Mouse (Mus musculus) layer of hippocampus, postnatal 36 days (tissue): ENCODE measurements around the gene Rfx4. TPM values are rescaled to one million over a fixed set of nuclear protein-coding genes. Genes with fewer than 3 reads are reported as not detected.

Experiments
- DNase-seq, 2 experiments: peaks; one replicate each; pipeline ENCODE4 v3.0.0; 2022
- total RNA-seq, 2 experiments: library from RNA; stranded (reverse); gene quantifications; 2 replicates each; pipeline ENCODE4 v1.2.3; 2021

The Rfx4 gene
- total RNA-seq, 2 experiments from 2014 or later: 11.1 to 11.2 TPM

GRCm38 (mm10) chr10:84871285-84871684 is 115.4 kb downstream of the Rfx4 start:
- no peak for DNase-seq

DNA sequence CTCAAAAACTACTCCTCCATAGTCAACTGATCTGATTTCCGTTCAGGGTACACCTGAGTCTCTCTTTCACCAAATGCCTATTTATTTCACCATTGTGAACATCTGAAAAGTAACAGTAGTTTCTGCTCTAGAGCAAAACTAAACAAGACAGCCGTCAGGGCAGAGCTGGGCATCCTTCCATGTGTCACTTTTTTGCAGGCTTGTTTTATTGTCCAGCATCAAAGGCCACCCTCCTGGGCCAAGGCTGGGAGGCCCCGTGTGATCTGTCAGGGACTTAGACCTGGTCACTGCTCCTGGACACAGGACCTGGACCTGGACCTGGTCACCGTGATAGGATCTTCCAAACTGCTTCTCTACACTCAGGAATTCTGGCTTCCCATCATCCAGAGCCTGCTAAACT is 116.1 kb downstream of the Rfx4 start:
- DNase-seq: no peak

GRCm38 (mm10) chr10:84879823-84880571 is 124.1 kb downstream of the Rfx4 start:
- DNase-seq: no peak

- no peak for DNase-seq
Measured at GRCm38 (mm10) chr10:84882528-84882927, 126.7 kb downstream of the Rfx4 start.

DNA sequence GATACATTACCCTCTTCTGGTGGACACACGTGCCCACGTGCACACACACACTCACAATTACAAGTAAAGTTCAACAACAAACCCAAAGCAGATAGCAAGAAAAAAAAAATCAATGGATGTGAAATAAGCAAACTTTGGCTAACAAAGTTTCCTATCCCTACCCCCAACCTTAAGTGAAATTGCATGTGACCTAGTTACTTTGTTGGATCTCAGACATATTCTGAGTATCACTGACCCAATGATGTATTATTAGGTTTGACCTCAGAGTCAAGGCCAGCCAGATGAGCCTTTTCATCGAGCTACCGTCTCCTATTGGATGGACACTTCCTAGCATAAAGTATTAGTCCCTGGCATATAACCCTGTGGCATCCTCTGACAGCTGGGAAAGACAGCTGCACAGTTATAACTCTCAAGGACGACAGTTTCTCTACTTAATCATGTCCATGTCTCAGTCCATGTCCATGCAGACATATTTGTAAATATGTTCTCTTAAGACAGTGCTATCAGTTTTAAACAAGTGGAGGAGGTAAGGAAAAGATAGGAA is 129.6 kb downstream of the Rfx4 start:
- DNase-seq: no peak

GRCm38 (mm10) chr10:84886221-84886627 is 130.4 kb downstream of the Rfx4 start:
- DNase-seq: no peak

GRCm38 (mm10) chr10:84886785-84887184 is 130.9 kb downstream of the Rfx4 start:
- DNase-seq: no peak

DNA sequence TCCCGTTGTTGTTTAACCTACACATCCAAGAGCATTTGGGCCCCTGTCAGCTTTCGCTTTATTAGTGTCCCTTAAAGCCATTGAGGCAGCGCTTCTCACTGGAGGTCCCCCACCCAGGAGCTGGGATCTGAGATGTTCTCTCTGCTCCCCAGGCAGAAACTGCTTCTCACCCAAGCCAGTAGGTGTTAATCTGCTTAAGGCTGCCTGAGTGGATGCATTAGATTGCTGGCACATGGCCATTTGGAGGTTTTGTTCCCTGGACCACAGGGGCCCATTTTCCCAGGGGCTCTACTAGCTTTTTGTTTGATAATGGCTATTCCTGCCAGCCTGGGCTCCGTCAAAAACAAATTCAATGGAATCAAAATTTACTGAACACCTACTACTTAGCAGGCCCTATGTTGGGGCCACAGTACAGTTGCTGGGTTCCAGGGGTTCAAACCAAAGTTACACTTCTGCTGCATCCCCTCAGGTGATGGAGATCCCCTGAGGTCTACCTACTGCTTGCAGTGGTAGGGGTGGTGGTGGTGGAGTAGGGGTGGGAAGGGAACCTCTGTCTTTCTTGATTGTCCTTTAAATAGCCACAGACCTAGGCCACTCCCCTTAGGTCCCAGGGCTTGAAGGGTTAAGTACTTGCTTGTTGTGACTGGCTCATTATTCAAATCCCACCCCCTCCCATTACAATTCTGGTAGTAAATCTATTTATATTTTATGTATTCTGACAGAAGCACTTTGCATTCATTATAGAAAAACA is 133.4 kb downstream of the Rfx4 start:
- DNase-seq: no peak

DNA sequence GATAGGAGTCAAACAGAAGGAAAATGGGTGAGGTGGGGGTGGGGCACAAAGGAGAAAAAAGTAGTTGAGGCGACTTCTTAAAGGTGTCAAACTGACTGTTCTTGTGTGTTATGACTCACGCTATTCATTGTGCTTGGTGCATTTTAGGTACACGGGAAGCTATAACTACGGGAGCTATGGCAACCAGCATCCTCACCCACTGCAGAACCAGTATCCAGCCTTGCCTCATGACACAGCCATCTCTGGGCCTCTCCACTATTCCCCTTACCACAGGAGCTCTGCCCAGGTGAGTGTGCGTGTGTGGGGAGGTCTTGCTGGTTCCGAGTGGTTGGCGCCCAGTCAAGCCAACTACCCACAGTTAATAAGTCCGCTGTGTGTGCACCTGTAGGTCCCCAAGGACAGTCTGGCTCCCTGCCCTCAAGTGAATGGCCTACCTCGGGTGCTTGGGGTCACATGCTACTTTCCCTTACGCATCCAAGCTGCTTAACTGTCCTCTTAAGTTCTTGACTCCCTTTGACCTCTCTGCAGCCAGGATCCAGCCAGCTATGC is 140.0 kb downstream of the Rfx4 start:
- DNase-seq: no peak

- DNase-seq: no peak
Measured at GRCm38 (mm10) chr10:84896941-84897930, 141.4 kb downstream of the Rfx4 start.

DNA sequence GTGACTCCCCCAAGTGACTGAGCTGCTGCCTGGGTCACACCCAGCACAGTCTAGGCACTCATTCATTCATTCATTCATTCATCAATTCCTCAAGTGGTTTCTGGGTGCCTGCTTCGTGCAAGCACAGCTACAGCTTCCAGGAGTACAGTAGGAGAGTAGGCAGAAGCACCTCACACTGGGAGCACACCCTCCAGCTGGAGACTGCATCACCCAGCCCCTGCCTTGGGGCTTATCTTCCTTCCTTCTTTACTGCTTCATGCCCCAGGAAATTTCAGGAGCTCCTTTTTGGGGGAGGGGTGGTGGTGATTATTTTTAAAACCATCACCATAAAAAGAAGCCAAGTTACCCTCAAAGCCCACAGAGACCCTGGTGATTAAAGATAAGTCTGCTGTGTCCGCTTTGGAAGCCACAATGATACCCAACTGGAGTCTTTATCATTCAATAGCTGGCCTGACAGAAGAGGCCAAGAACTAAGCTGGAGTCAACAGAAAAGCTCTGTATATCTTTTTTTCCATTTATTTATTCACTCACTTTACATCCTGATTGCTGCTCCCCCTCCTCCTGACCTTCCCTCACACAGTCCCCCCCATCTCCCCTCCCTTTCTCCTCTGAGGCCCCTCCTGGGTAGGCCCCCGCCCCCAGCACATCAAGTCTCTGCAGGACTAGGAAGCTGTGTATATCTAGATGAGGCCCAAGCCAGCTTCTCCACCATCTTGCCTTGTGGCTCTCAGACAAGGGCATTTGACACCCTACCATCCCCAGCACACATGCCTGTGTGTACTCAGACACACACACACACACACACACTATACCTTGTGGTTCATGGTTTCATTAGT is 142.5 kb downstream of the Rfx4 start:
- DNase-seq: no peak

DNA sequence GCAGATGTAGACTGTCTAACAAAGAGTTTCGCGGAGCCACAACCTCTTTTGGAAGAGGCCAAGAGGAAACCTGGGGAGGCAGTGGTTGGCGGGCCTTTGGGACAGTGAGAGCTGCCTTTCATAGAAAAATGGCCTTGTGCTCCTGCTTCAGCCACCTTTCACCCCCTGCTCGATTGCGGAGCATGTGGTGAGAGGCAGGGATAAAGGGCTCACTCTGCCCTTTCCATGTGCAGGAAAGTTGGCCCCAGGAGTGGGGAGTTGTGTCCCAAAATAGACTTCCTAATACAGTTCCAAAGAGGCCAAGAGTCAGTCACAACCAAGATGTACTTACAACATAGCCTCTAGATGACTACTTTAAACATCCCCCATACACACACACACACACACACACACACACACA is 145.8 kb downstream of the Rfx4 start:
- no peak for DNase-seq

DNA sequence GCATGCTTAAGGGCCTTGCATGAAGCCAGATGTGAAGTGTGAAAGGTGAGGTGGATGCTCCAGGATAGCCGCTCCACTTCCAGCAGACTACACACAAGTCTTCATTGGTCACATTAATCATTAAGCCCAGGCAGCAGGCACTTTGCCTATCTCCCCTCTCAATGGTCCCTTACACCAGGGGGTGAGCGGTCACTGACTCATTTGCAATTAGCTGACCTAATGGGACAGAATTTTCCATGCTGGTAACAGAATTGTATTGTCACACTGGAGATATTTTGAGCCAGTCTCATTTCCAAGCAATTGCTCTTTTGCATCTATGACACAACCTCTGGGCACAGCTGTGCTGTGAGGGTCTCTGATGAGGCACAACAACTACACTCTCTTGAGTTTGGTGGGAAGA is 146.4 kb downstream of the Rfx4 start:
- DNase-seq: no peak

GRCm38 (mm10) chr10:84903307-84903706 is 147.4 kb downstream of the Rfx4 start:
- DNase-seq: peak in 1 of 2 experiments; percentile 20

DNA sequence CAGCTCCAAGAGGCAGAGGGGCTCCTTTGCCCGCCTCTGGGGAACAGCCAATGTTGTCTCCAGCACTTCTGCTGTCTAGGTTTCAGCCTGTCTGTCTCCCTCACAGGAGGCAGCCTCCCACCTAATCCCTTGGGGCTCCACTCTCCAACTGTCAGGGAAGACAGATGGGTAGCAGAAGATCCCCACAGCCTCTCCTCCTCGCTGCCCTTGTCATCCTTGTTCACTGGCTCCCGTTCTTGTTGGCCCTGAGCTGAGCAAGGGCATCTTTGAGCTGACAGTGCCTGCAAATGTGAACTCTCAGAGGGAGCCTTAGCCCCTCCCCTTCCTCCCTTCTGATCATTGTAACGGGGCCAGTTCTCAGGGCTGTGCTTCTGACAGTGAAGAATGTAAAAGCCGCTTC is 147.9 kb downstream of the Rfx4 start:
- DNase-seq: peak; percentile 39 to 54

DNA sequence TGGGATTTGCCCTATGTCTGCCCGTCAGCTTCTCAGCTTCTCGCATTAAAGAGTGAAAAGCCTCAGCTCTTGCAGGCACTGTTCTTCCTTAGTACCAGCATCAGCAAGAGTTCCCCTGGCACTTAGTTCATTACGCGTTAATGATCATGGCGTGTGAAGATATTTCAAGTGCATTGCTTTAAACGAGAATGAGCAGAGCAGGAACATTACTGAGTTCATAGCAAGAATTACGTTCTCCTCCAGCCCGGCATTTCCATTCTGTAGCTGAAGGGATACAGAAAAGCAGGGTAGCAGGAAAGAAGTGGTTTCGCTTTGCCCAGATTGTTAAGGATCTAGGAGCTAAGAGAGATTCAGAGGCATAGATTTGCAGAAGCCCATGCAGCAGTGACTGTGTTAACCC is 151.0 kb downstream of the Rfx4 start:
- no peak for DNase-seq

- no peak for DNase-seq
Measured at GRCm38 (mm10) chr10:84908006-84908405, 152.1 kb downstream of the Rfx4 start.

GRCm38 (mm10) chr10:84908471-84908870 is 152.6 kb downstream of the Rfx4 start:
- DNase-seq: no peak

DNA sequence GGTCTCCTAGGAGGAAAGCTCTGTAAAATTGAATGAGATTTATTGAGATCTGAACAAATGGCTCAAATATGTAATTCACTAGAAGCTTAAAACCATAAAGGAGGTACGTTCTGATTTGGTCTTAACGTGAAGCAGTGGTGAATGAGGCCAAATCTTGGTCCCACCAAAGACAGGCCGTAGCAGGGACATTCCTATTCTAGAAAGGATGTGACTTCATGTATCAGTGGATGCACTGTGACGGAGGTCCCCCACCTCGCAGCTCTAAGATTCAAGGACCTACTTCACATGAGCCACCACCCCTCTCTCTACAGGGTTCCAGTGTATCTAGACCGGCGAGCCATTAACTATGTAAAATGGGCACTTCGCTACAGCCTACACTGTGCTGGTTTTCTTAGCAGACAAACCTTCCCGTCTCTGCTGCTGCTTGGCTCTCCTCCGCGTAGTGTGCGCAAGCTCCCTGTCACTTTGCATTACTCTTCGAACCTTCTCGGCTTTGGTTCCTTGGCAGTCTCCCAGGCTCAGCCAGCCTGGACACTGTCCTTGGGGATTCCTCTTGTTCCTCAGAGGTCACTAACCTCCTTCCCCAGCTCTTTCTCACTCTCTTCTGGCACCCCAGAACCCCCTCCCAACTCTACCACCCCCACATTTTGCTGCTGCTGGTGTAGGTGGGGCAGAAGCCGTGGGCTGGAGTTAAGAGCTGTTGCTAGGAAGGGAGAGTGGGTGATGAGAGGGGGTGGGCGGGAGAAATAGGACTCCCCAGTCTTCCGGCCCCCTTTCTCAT is 153.3 kb downstream of the Rfx4 start:
- DNase-seq: peak; percentile 21 to 31

- no peak for DNase-seq
Measured at GRCm38 (mm10) chr10:84910194-84910593, 154.3 kb downstream of the Rfx4 start.
